Mouse (Mus musculus) neutrophil, adult 83 days (primary cell): ENCODE results near the gene Mtx3. TPM values are rescaled to one million over a fixed set of nuclear protein-coding genes. Genes with fewer than 3 reads are reported as not detected.

Experiments used
- total RNA-seq, 2 experiments: library from RNA; stranded (reverse); gene quantifications; one replicate each; pipeline ENCODE4 v1.2.4; 2023

The Mtx3 gene
- total RNA-seq, result 1 to 10 TPM; 2.0 to 4.0 TPM

DNA sequence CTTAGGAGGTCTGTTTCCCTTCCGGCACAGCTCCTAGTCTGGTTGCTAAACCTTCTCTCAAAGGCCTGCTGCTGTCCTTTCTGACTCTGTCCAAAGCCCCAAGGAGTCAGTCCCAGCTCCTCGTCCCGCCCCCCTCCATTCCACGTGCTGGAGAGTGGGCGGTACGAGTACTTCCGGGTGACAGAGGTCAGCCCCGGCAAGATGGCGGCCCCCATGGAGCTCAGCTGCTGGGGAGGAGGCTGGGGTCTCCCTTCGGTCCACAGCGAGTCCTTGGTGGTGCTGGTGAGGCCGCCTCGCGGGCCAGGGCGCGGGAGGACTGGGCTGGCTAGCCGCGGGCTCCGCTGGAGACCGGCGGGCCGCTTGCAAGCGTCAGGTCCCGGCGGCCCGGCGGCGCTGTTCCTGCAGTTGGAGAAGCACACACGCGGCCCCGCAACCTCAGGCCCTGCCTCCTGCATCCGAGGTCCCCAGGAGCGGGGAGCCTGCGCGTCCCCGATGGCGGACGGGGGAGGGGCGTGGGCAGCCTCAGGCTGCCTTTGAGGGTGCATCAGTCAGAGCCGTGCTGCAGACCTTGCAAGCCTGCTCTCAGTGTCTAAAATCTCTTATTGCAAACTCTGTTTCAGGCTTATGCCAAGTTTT is at the start of gene Mtx3:
TSS of gene Mtx3 (plus strand) at position 175 of the 636 bp plus-strand sequence.

Other genes with a start within 250 kb of the Mtx3 start
- 10 to 100 TPM; 27.5 to 29.1 TPM for gene Serinc5, start 233.7 kb upstream of the Mtx3 start, total RNA-seq
- gene Thbs4, start 49.9 kb upstream of the Mtx3 start, total RNA-seq, result under 1 TPM in 1 of 2 experiments, not detected in 1; 0.20 TPM